9 mouse cellular contexts compared by ENCODE assay signal in the genomic region with DNA sequence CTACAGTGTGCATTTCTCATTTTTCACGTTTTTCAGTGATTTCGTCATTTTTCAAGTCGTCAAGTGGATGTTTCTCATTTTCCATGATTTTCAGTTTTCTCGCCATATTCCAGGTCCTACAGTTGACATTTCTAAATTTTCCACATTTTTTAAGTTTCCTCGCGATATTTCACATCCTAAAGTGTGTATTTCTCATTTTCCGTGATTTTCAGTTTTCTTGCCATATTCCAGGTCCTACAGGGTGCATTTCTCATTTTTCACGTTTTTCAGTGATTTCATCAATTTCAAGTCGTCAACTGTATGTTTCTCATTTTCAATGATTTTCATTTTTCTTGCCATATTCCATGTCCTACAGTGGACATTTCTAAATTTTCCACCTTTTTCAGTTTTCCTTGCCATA. TPM values are rescaled to one million over a fixed set of nuclear protein-coding genes. Genes with fewer than 3 reads are reported as not detected.
ATAC-seq and TF ChIP-seq lines count a peak whose summit lies in the region.
"Not testable (repeated sequence)": the region's sequence is repeated elsewhere in the genome, so short reads cannot be mapped to it uniquely, and the experiment has no call there.
"Had no signal": no experiment of that assay in that cellular context is flagged by ENCODE, and none has a peak within 500 bp of the region (broad histone marks: within the 10 kb centered on the region; RNA-seq: fewer than 3 reads in every experiment).

TSS of gene Gm10719 (plus strand) at position 301 of the 400 bp plus-strand sequence.

- not testable (repeated sequence) for H3K27ac ChIP-seq in bone marrow, adult 2 months (ENCODE audit: control insufficient read depth, insufficient read depth, low read depth, low read length, poor library complexity); bone marrow macrophage, adult 2 months (ENCODE audit: insufficient read depth, low read depth, low read length); olfactory bulb, adult 2 months (ENCODE audit: insufficient read depth, low read depth, low read length)

- not testable (repeated sequence) for ATAC-seq in erythroblast, adult 5-6 weeks (replicated peaks; ENCODE audit: low FRiP score, poor library complexity, severe bottlenecking); monocyte, adult 5-6 weeks (replicated peaks; ENCODE audit: insufficient number of reproducible peaks, low FRiP score, low TSS enrichment, poor library complexity, severe bottlenecking); neutrophil, adult 5-6 weeks (ENCODE audit: extremely low read depth, insufficient number of reproducible peaks, low FRiP score, poor library complexity, severe bottlenecking)

- 50% methylated on average over 1 of the region's 9 CpGs for WGBS in bone marrow, adult 2 months
- 67% methylated on average over 1 of the region's 9 CpGs for WGBS in olfactory bulb, adult 2 months

- TF ChIP-seq POLR2A in bone marrow, adult 2 months (IDR thresholded peaks at IDR 0.05; ENCODE audit: borderline replicate concordance, control insufficient read depth, low read depth, low read length); bone marrow macrophage, adult 2 months (IDR thresholded peaks at IDR 0.05; ENCODE audit: borderline replicate concordance, low read depth, low read length); olfactory bulb, adult 2 months (IDR thresholded peaks at IDR 0.05; ENCODE audit: insufficient read depth, low read depth, low read length): not testable (repeated sequence)

- not testable (repeated sequence) for TF ChIP-seq CTCF in bone marrow, adult 2 months (IDR thresholded peaks at IDR 0.05; ENCODE audit: control insufficient read depth, insufficient read depth, low read length); bone marrow macrophage, adult 2 months (IDR thresholded peaks at IDR 0.05; ENCODE audit: low read depth, low read length); olfactory bulb, adult 2 months (IDR thresholded peaks at IDR 0.05; ENCODE audit: insufficient read depth, low read depth, low read length)

- not testable (repeated sequence) for H3K4me3 ChIP-seq in bone marrow, adult 2 months (replicated peaks; ENCODE audit: control insufficient read depth, low read depth, low read length); bone marrow macrophage, adult 2 months (ENCODE audit: insufficient read depth, low read length); olfactory bulb, adult 2 months (ENCODE audit: insufficient read depth, low read depth, low read length)

- not testable (repeated sequence) for H3K4me1 ChIP-seq in bone marrow, adult 2 months (ENCODE audit: control insufficient read depth, insufficient read depth, low read length); bone marrow macrophage, adult 2 months (ENCODE audit: control insufficient read depth, insufficient read depth, low read length); olfactory bulb, adult 2 months (ENCODE audit: control insufficient read depth, insufficient read depth, low read length)

RNA-seq across cellular contexts. Expression of gene Gm10719, which starts in this region (rescaled TPM):
- 56.3 and 148 TPM in 2 replicates for polyA plus RNA-seq in bone marrow, adult 2 months (2011; ENCODE audit: insufficient read depth, insufficient read length, low replicate concordance, missing spikeins)
- 31.9 and 106 TPM in 2 replicates for polyA plus RNA-seq in bone marrow macrophage, adult 2 months (2012; ENCODE audit: insufficient read depth, insufficient read length, missing spikeins)
- 2.9 and 39.8 TPM in 2 replicates for total RNA-seq in erythroblast, adult 5-6 weeks (2015; ENCODE audit: low replicate concordance)
- 68.4 and 134 TPM in 2 replicates for total RNA-seq in erythroblast, adult 5-6 weeks (2017; ENCODE audit: low replicate concordance)
- 12.8 to 35.6 TPM (median 16.9 TPM) in 3 replicates for total RNA-seq in monocyte, adult 5-6 weeks (2017)
- total RNA-seq in neutrophil, adult 5-6 weeks (2017): 94.7 and 118 TPM in 2 replicates
- not detected in 2 replicates for polyA plus RNA-seq in olfactory bulb, adult 2 months (2012; ENCODE audit: insufficient read depth, insufficient read length, low replicate concordance, missing spikeins)
- polyA plus RNA-seq: adrenal gland, adult 2 months; C2C12; Patski had no signal
